Comparison of ENCODE assay signal across 7 mouse cellular contexts in the genomic region with DNA sequence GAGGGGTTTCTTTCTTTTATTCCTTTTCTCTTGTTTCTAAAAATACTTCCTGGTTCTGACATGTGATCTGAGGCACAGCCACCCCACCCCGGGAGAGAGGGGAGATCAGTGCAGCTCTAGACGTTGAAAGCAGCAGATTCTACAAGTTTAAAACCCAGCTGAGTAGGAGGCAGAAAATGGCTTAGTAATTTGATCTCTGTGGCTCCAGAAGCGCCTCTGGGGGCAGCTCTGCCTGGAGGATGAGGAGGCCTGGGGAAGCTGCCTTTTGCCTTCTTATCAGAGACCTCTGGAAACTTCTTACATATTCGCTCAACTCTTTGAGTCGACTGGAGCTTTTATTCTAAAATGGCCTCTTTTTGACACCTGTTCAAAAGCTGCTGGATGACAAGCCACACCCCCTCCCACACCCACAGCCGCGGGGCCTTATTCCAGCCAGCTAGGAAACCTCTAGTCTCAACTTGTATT. TPM values are rescaled to one million over a fixed set of nuclear protein-coding genes. Genes with fewer than 3 reads are reported as not detected.
DNase-seq lines count a peak whose midpoint lies in the region.

No protein-coding gene starts in this region.

- no peaks in the 10 kb centered on the region for H3K36me3 ChIP-seq in embryonic facial prominence, embryonic 10.5 days (replicated peaks)

- WGBS in embryonic facial prominence, embryonic 10.5 days, result 10% methylated on average over 7 of the region's 7 CpGs

- peak overlapping the region; percentile 32; the same call in 1 of the 2 replicates for H3K4me3 ChIP-seq in embryonic facial prominence, embryonic 10.5 days

- H3K4me1 ChIP-seq in embryonic facial prominence, embryonic 10.5 days, result peaks cover 82% of the 10 kb centered on the region

- peak overlapping the region; percentile 77 for H3K27ac ChIP-seq in embryonic facial prominence, embryonic 10.5 days (replicated peaks)

- no peaks in the 10 kb centered on the region for H3K27me3 ChIP-seq in embryonic facial prominence, embryonic 10.5 days (replicated peaks; ENCODE audit: low read depth, poor library complexity, severe bottlenecking)

- peak; percentile 43 for DNase-seq in kidney, postnatal 10 days
- DNase-seq in kidney, adult 8-10 months, result no peak
- DNase-seq in embryonic facial prominence, embryonic 10.5 days (ENCODE audit: low spot score), result peak; percentile 65
- peak; percentile 40 for DNase-seq in heart, postnatal 4 days
- peak; percentile 30 to 34 for DNase-seq in thymus, adult 18-20 months
- no peak for DNase-seq in cerebellum, postnatal 4 days (ENCODE audit: low spot score in 2 of 2)
- DNase-seq in MN1 (ENCODE audit: low spot score), result no peak

- H3K9me3 ChIP-seq in embryonic facial prominence, embryonic 10.5 days, result 0 out of 2 replicates have a peak, but pooled peaks cover 5% of the 10 kb centered on the region

RNA-seq across cellular contexts. Expression of a gene that starts 20.9 kb away (rescaled TPM):
- polyA plus RNA-seq in embryonic facial prominence, embryonic 10.5 days (2016; fragmentation: Nextera tagmentation; extraction: Ambion mirVana), result 9.3 and 9.9 TPM in 2 replicates
- 1 to 10 TPM; 3.8 to 5.6 TPM for total RNA-seq in heart, postnatal 4 days (2021)

Comparison
In these comparisons a context has a peak if more than half of its experiments do, and no peak if none do; other contexts are left out.
1. DNase-seq: peak in kidney, postnatal 10 days (single experiment), embryonic facial prominence, embryonic 10.5 days (single experiment), heart, postnatal 4 days (single experiment) and thymus, adult 18-20 months (2 of 2); none in kidney, adult 8-10 months (0 of 2), cerebellum, postnatal 4 days (0 of 2) and MN1 (single experiment).